Mouse (Mus musculus) spleen, postnatal 14 days (tissue): ENCODE results near the gene C3.
A peak's percentile ranks its signal among the peaks of the same experiment; 100 is the strongest.

Experiments
- DNase-seq, 2 experiments: peaks; one replicate each; pipeline ENCODE4 v3.0.0; 2021 to 2022; ENCODE audit warnings: low spot score in 2 of 2

The C3 gene

GRCm38 (mm10) chr17:57228014-57228413 lies at the start of gene C3:
TSS of gene C3 (minus strand) at chr17:57228136.
- DNase-seq = no peak

DNA sequence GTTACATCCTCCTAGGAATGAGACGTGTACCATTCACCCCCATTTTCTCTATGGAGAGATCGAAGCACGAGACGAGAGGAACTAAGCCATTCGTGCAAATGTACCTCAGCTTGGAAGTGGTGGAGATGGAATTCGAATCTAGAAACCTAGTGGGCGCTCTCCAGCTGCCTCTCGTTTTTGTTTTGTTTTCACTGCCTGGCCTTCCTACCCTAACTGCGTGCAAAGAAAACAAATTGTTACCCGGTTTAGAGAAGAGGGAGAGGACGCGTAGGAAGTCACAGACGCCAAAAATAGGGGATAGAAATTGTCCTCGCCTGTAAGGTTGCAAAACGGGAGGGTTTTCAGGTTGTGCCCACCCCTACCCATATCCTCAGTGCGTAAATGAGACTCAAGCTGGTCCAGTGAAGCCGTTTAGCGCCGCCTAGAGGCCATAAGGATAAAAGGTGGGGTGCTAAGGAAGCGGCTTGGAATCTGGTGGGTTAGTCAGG lies 48.7 kb upstream of the C3 start:
- DNase-seq = peak in 1 of 2 experiments; percentile 56

DNA sequence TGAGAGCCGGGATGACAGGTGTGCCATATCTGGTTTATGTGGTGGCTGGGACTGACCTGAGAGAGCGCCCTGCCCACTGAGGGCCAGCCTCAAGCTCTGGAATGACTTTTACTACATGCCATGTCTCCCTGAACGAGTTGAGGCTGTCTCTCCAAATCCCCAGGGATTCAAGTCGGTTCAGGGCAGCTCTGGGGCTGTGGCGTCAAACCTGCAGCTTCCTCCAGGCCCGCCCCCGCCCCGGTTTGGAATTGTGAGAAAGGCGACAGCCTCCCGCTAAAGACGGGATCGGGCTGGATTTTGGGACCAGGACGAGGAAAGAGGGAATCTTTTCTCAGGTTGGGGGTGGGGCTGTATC lies 48.0 kb upstream of the C3 start:
- no peak for DNase-seq

- peak; percentile 73 to 74 for DNase-seq
Observed at GRCm38 (mm10) chr17:57275111-57275996, 47.4 kb upstream of the C3 start.

DNA sequence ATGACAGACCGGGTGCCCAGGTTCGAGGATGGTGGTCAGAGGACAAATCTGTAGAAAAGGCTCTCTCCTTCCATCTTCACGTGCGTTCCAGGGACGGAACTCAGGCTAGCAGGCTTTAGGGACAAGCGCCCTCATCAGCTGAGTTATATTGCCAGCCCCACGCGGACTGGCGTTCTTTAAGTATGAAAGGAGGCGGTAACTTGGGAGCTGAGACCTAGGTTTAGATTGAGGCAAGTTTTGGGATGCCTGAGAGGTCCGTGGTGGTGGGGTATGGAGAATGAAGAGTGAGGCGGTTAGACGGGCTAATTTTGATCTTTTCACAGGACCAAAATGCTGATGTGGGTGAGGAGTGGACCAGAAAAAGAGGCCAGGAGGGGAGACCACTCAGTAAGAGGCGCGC lies 46.8 kb upstream of the C3 start:
- no peak for DNase-seq

- DNase-seq = no peak
Observed at GRCm38 (mm10) chr17:57273846-57274245, 45.9 kb upstream of the C3 start.

- DNase-seq = no peak
Observed at GRCm38 (mm10) chr17:57271301-57271700, 43.4 kb upstream of the C3 start.

DNA sequence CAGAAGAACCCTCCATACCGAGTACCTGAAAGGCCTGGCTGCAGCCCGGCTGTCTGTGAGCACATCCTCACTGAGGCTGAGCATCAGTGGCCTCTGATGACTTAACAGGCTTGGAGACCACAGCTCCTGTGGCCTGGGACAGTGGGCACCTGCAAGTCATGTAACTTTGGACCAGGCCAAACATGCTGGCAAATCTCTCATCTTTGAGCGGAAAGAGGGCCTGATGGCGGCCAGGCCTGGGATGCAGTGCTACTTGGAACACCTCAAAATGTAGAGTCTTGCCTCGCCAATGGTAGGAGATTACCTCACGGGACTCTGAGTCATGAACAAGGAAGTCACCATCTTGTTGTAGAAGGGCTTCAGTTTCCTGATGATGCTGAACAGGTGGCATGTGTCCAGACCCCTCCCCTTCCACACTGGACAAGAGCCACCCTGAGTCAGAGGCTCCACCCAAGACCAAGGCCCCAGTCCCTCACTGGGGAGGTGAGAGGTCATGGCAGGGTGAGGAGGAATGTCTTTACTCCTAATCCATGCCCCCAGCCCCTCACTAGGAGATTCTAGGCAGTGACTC lies 39.7 kb upstream of the C3 start:
- no peak for DNase-seq

DNA sequence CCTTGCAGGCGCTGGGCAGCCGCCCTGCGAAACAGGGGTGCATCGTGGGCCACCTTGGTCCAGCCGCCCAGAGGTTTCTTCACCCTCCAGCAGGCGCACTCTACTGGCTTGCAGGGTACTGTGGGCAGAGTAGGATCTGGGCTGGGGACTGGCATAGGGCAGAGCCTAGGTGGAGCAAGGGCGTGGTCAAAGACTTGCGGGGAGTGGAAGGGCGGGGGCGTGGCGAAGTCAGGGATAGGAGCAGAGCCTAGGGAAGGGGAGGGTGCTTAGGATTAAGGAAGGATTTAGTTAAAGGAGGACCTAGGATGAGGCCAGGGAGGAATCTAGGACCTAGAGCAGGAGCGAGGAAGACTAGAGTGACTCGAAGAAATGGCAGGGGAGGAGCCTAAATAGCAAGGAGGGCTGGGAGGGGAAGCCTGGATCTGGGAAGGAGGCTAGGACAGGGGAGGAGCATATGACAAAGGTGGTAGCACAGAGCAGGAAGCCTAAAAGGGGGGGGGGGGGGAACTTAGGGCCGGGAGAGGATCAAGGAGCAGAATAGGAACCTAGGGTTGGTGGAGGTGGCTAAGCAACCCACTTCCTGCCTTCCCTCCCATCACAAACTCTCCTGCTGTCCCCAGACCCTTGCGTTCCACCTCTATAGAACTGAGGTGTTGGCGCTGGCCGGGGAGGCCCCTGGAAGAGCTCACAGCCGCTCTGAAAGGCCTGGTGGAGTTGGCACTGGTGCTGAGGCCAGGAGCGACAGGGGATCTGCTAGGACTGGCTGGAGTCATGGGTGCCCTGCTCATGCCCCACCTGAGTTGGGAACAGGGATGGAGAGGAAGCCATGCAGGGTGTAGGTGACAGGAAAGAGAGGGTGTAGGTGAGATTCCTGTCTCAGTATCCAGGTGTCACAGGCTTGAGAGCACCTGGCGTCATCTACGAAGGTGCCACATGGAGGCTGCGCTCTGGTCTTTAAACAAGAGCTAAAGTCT lies 37.3 kb upstream of the C3 start:
- DNase-seq = peak; percentile 34 to 52

DNA sequence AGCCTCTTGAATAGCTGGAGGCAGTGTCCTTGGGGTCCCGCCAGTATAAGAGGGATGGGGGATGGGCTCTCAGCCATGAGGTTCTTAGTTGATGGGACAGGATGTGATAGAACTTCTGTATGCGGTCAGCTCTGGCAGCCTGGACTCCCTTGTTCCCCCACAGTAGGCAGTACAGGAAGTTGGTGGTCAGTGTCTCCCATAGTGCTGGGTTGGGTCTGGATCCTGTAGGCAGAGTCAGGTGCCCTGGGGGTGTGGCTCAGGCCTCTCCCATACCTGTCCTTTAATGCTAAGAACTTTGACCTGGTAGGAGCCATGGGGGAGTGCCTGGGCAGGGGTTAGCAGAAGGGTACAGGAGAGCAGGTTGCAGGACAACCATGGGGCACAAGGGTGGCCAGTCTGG lies 36.2 kb upstream of the C3 start:
- DNase-seq = no peak

DNA sequence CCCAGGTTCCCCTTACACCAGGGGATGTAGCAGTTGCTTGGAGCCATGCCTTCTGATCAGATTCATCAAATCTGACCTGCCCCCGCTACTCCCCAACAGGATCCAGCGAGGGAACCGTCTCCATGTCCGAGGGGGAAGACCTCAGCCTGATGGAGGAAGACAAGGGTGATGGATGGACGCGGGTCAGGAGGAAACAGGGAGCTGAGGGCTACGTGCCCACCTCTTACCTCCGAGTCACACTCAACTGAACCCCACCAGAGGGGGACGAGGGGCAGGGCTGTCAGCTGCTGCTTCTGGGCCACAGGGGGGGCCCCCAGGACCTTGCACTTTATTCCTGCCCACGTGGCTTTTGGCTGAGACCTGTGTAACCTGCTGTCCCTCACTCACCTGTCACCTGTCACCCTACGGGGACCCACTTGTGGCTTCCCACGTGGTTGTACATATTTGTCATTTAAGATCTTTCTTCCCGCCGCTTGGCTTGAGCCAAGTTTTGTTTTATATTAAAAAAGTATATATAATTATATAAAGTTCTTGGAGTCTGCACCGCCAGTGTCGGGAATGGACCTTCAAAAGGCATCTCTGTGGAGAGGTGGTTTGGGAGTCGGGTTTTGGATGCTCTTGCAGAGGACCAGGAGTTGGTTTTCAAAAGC lies 35.1 kb upstream of the C3 start:
- DNase-seq = no peak

GRCm38 (mm10) chr17:57261796-57262195 lies 33.9 kb upstream of the C3 start:
- no peak for DNase-seq

- no peak for DNase-seq
Observed at GRCm38 (mm10) chr17:57261286-57261685, 33.4 kb upstream of the C3 start.

GRCm38 (mm10) chr17:57260351-57260750 lies 32.4 kb upstream of the C3 start:
- no peak for DNase-seq

GRCm38 (mm10) chr17:57259742-57260141 lies 31.8 kb upstream of the C3 start:
- no peak for DNase-seq

GRCm38 (mm10) chr17:57258191-57258590 lies 30.3 kb upstream of the C3 start:
- DNase-seq = no peak

DNA sequence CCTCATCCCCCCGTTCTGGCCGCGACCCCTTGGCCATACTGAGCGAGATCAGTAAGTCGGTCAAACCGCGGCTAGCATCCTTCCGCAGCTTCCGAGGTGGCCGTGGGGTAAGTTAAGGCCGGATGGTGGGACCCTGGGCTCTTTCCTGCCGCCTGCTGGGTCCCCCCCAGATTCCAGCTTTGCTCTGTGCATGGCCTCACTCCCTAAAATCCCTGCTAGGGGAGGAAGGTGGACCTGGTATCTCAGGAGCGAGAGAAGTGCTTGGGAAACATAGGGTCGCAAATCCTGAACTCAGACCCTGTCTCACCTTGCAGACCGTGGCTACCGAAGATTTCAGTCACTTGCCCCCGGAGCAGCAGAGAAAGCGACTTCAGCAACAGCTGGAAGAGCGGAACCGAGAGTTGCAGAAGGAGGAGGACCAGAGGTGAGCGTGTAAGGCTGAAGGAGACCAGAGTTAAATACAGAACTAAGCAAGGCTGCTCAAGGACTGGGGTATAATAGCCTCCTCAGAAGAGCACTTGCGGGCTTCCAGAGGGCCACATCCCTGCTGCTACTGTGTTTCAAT lies 29.1 kb upstream of the C3 start:
- DNase-seq = no peak

DNA sequence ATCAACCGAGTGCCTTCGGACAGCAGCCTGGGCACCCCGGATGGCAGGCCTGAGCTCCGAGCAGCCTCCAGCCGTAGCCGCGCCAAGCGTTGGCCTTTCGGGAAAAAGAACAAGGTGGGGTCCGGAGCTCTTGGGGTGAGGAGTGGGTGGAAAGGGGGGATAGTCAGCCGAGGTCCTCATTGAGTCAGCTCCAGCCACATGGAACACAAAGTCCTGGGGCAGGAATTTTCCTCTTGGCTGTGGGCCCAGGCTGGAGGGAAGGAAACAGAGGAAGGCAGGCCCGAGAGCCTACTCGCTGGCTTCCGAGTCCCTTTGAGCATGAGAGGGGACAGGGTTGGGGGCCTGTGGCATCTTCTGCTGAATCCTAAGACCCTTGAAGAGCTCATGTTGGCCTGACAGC lies 27.4 kb upstream of the C3 start:
- DNase-seq = no peak

DNA sequence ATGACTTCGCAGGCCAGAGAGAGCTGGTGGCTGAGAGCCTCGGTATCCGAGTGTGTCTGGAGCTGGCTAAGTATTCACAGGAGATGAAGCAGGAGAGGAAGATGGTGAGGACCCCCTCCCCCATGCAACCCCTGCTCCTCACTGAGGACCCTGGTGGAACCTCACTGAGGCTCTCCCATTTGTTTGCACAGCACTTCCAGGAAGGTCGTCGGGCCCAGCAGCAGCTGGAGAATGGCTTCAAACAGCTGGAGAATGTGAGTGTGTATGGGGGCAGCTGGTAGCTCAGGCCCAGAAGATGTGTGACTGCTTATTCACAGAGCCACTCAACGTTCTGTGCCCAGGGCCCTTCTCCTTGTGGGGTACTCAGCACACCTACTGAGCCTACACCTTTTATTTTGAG lies 25.4 kb upstream of the C3 start:
- no peak for DNase-seq

DNA sequence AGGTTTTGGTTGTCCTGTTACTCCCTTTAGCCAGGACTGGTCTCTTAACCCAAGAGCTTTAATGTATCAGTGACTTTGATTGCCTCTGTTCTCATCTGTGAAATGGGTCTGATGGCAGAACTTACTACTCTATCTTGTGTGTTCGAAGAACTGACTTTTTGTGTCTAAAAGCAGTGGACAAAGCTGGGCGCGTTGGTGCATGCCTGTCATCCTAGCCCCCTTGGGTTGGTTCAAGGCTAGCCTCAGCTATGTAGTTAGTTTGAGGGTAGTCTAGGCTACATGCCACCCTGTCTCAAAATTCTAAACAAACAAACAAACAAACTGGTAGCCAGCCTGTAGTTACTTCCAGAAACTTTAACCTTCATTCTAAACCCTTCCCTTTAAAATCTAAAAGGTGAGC lies 23.5 kb upstream of the C3 start:
- DNase-seq = no peak

DNA sequence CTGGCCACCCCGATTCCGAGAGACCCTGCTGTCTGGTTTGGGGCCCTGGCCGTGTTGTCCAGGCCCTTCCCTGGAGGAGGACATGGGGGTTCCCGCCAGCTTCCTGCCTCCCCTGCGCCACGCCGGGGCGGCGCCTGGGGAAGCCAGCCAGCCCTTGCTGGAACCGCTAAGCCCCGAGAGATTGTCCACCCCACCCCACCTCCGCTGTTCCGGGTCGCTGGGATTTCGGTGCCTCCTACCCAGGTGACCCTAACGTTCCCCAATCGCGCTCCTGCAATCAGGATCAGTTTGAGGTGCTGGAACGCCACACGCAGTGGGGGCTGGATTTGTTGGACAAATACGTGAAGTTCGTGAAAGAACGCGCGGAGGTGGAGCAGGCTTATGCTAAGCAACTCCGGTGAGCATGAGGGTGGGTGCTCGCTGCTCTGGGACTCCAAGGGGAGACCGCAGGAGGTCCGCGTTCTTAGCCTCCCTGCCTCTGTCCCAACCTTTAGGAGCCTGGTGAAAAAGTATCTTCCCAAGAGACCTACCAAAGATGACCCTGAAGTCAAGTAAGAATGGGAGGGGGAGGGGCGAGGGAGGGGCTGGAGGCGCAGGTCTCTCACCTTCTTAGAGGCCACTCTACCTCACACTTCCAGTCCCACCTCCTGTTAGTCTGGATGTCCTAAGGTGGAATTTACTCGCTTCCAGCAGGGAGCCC lies 22.7 kb upstream of the C3 start:
- no peak for DNase-seq
